Mouse (Mus musculus): Measurements from ENCODE around the gene Atp11c.

DNA sequence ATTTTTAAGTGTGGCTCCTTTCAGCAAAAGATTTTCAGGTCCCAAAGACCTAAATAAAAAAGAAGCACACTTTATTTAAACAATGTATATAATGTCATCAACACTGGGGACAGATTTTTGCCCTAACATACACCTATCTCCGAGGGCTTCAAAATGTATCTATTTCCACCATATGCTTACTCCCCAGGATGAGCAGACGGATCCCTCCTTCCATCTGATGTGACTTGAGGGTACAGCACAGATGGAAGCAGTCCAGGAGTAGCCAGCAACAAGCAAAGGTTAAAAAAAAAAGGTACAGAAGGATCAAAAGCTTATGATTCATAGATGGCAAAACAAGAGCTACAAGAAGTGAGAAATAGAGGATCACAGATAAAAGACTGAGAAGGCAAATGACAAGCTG, 300.2 kb downstream of the Atp11c start:
- no peak for TF ChIP-seq CTCF (IDR thresholded peaks at IDR 0.05; ENCODE audit: control insufficient read depth, insufficient read depth, low read length)
- no peak for TF ChIP-seq POLR2A (IDR thresholded peaks at IDR 0.05; ENCODE audit: borderline replicate concordance, control insufficient read depth, low read depth, low read length)
